Mouse (Mus musculus) brain, embryonic 14.5 days (tissue): ENCODE measurements at regions not wholly inside any gene's neighbourhood (a gene's known extent, or its start where the extent isn't known, plus 50 kb on each side); places are given as distances from the start of the nearest gene placed in this dataset.

Source experiments
- CTCF ChIP-seq: fragments of 200-500 bp; IDR thresholded peaks from 2 replicates; pipeline ENCODE4 v1.5.1; 2012; ENCODE audit warnings: inconsistent platforms, mild to moderate bottlenecking, moderate library complexity, borderline replicate concordance; ENCODE audit not compliant: insufficient read depth, insufficient read length; ENCODE audit errors: extremely low read depth
- POLR2A ChIP-seq: fragments of 200-500 bp; IDR thresholded peaks from 2 replicates; pipeline ENCODE4 v1.6.1; 2012; ENCODE audit warnings: mild to moderate bottlenecking, inconsistent platforms, borderline replicate concordance; ENCODE audit not compliant: poor library complexity, insufficient read depth, insufficient read length, severe bottlenecking; ENCODE audit errors: extremely low read depth

DNA sequence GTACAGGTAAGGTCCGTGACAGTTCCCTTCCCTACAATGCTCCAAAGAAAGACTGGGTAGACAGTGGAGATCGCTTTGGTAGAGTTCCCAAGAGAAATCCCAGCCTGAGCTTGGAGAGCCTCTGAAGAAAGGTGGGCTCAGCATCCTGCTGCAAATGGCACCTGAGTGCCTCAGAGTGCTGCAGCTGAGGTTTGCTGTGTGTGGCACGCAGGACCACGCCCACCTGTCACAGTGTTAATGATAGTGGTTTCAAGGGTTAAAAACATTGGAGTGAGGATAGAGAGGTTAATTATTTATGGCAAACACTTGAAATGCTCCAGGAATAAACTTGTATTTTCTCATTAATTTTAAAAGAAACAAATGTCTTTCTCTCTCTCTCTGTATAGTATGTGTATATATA is 137.2 kb upstream of the Klf12 start:
- TF ChIP-seq CTCF (no peak), POLR2A (no peak)
